Mouse (Mus musculus) stomach, postnatal 0 days (tissue): ENCODE data around the gene Mon2.

Experiments used
- CTCF ChIP-seq: IDR thresholded peaks from 2 replicates; pipeline ENCODE4 v1.5.1; 2016; ENCODE audit warnings: antibody characterized with exemption, low read depth, mild to moderate bottlenecking, moderate library complexity
- EP300 ChIP-seq: optimal IDR thresholded peaks from 2 replicates; pipeline ENCODE3; 2016; ENCODE audit warnings: antibody characterized with exemption

GRCm38 (mm10) chr10:122983579-122984530, 92.5 kb downstream of the Mon2 start:
- TF ChIP-seq EP300 (no peak), CTCF (no peak)
